Mouse (Mus musculus) limb, embryonic 15.5 days (tissue): Measurements from ENCODE around the gene BC030499. TPM values are rescaled to one million over a fixed set of nuclear protein-coding genes. Genes with fewer than 3 reads are reported as not detected.

Experiments
- ATAC-seq: fragments of 200-750 bp; cut with Nextera tagmentation; 2 replicates; pipeline ENCODE4 v1.8.0; 2017; ENCODE audit warnings: low read depth, moderate TSS enrichment; ENCODE audit not compliant: insufficient number of reproducible peaks, low FRiP score, low TSS enrichment
- H3K27ac ChIP-seq: fragments of 300-500 bp; sonication (generic); 2 replicates; pipeline ENCODE4 v1.5.1; 2015; ENCODE audit warnings: moderate library complexity, mild to moderate bottlenecking, inconsistent platforms
- H3K27me3 ChIP-seq: fragments of 300-500 bp; sonication (generic); 2 replicates; pipeline ENCODE4 v1.6.1; 2015; ENCODE audit warnings: inconsistent platforms
- H3K36me3 ChIP-seq: fragments of 300-500 bp; sonication (generic); 2 replicates; pipeline ENCODE4 v1.6.1; 2015; ENCODE audit warnings: inconsistent platforms
- H3K4me1 ChIP-seq: fragments of 300-500 bp; sonication (generic); 2 replicates; pipeline ENCODE4 v1.6.1; 2015; ENCODE audit warnings: inconsistent platforms
- H3K4me2 ChIP-seq: fragments of 300-500 bp; sonication (generic); 2 replicates; pipeline ENCODE4 v1.6.1; 2015; ENCODE audit warnings: mild to moderate bottlenecking, inconsistent platforms
- H3K4me3 ChIP-seq: fragments of 300-500 bp; sonication (generic); 2 replicates; pipeline ENCODE4 v1.5.1; 2015; ENCODE audit warnings: mild to moderate bottlenecking, inconsistent platforms
- H3K9ac ChIP-seq: fragments of 300-500 bp; sonication (generic); 2 replicates; pipeline ENCODE4 v1.6.1; 2015; ENCODE audit warnings: inconsistent platforms
- H3K9me3 ChIP-seq: fragments of 300-500 bp; sonication (generic); 2 replicates; pipeline ENCODE4 v1.6.1; 2016; ENCODE audit warnings: inconsistent platforms
- WGBS: fragments of 180-500 bp; shearing (Covaris S2); methylation state at CpG from one replicate; pipeline ENCODE4 v1.1.7; 2015; 5-methylcytosine and 5-hydroxymethylcytosine counted together
- polyA plus RNA-seq: library from polyadenylated mRNA; unstranded; fragments of >200 nt; fragmentation: Nextera tagmentation; extraction: Ambion mirVana; gene quantifications from 2 replicates; pipeline ENCODE4 v1.2.1, GENCODE M21; 2015

The BC030499 gene
- polyA plus RNA-seq, 1 experiment from 2014 or later: 0.09 TPM

DNA sequence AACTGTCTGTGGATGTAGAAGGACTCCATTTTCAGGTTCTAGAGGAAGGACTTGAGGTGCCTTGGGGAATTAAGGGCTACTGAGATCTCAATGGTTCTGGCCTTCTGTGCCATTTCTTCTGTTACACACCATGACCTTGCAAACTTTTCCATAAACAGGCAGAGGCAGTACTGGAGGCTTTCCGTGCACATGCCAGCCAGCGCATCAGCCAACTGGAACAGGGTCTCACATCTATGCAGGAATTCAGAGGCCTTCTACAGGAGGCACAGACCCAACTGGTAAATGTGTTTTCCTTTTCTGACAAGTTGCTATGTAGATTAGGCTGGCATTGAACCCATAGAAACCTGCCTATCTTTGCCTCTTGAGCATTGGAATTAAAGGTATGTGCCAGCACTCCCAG lies 23.0 kb downstream of the BC030499 start:
- Histone ChIP-seq H3K36me3 (peaks cover 82% of the 10 kb centered on the region), H3K27ac (no peak overlapping the region), H3K9ac (no peak overlapping the region), H3K9me3 (no peaks in the 10 kb centered on the region), H3K27me3 (no peaks in the 10 kb centered on the region), H3K4me3 (no peak overlapping the region), H3K4me2 (no peak overlapping the region), H3K4me1 (no peaks in the 10 kb centered on the region)
- 96% methylated on average over 2 of the region's 2 CpGs for WGBS
- ATAC-seq: no peak

DNA sequence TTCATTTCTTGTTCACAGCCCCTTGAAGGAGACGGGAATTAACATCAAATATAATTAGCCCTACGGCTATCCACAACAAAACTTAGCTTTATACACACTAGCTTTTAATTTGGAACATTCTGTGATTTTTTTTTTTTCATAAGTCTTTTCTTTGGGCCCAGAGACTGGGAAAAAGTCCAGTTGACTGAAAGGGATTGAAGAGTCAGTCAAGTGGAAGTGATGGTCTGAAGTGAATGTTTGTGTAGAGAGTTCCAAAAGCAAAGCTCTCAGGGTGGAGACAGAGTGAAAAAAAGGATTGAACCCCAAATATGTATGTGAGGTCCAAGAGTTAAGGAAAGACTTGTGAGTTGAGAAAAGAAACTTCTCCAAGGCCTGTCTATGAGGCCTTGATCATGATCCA lies 27.8 kb downstream of the BC030499 start:
- H3K4me2 ChIP-seq: no peak overlapping the region
- 83% methylated on average over 2 of the region's 2 CpGs for WGBS
- no peaks in the 10 kb centered on the region for H3K9me3 ChIP-seq

DNA sequence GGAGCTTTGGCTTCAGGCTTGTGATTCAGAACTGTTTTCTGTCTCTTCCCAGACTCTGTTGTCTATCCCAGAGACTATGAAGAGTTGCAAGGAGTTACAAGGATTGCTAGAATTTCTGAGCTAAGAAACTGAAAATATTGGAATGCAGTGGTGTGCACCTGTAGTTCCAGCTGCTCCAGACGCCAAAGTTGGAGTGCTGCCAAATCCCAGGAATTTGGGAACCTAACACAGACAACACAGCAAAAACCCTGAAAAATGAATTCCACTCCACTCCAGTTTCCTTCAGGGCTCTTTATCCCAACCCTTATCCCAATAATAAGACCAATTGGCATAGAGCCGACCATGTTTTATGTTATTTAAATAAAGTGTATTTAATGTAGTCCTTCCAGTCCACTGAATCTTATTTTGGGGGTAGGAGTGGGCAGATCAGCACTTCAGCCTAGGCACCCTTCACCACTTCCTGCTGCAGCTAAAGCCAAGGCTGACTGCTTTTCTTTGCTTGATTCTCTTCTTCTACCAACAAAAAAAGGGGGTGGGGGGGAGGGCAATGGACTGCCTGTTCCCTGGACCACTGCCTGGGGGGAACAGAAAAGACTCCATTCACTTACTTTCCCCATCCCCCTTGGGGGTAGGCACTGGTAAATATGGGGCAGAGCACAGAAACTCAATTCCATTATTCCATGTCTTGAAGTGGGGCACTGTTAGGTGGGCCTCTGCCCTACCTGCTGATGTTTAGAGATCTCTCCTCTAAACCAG lies 31.6 kb downstream of the BC030499 start:
- H3K9me3 ChIP-seq: no peaks in the 10 kb centered on the region
- WGBS: 31% methylated on average over 2 of the region's 2 CpGs

More for the DNA sequence above, 27.8 kb downstream of the BC030499 start:
- Histone ChIP-seq H3K4me3 (no peak overlapping the region), H3K27me3 (no peaks in the 10 kb centered on the region), H3K4me1 (peaks cover 19% of the 10 kb centered on the region), H3K27ac (no peak overlapping the region), H3K9ac (no peak overlapping the region), H3K36me3 (peaks cover 73% of the 10 kb centered on the region)
- ATAC-seq: no peak

DNA sequence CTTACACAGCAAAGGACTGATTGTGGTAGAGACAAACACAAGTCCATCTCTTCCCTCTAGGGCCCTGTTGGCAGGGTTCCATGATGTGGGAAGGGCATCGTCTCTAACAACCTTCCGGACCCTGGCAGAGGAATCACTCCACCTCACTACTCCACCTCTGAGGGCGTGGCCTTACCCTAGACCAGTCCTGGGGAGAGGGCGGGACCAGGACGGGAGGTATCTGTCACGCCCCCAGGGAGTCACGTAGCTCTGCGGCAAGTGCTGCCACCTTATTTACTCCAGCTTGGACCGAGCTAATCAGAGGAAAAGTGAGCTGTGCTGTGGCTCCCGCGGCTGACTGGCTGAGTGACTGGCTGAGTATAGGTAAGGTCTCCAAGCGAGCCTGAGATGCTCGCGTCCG lies 32.2 kb downstream of the BC030499 start, which contains the start of gene Aldoc:
Gene Aldoc (plus strand): TSS at position 109 of the 400 bp plus-strand sequence.
- Histone ChIP-seq H3K27me3 (no peaks in the 10 kb centered on the region), H3K27ac (peak within 1 kb of the TSS; percentile 54), H3K4me1 (peaks cover 20% of the 10 kb centered on the region), H3K4me3 (peak within 1 kb of the TSS; percentile 23), H3K4me2 (peak within 1 kb of the TSS; percentile 40), H3K9ac (no peak within 1 kb of the TSS), H3K36me3 (peaks cover 32% of the 10 kb centered on the region), H3K9me3 (no peaks in the 10 kb centered on the region)
- WGBS: 5% methylated on average over 15 of the region's 15 CpGs
- ATAC-seq: peak; percentile 75

More for the DNA sequence above, 31.6 kb downstream of the BC030499 start:
- Histone ChIP-seq H3K4me2 (peak overlapping the region; percentile 40), H3K4me3 (0 out of 2 replicates have a peak overlapping the region, but pooled peaks have one; percentile 23), H3K27ac (peak overlapping the region; percentile 54), H3K36me3 (peaks cover 38% of the 10 kb centered on the region), H3K4me1 (peaks cover 20% of the 10 kb centered on the region), H3K9ac (no peak overlapping the region), H3K27me3 (no peaks in the 10 kb centered on the region)
- no peak for ATAC-seq

DNA sequence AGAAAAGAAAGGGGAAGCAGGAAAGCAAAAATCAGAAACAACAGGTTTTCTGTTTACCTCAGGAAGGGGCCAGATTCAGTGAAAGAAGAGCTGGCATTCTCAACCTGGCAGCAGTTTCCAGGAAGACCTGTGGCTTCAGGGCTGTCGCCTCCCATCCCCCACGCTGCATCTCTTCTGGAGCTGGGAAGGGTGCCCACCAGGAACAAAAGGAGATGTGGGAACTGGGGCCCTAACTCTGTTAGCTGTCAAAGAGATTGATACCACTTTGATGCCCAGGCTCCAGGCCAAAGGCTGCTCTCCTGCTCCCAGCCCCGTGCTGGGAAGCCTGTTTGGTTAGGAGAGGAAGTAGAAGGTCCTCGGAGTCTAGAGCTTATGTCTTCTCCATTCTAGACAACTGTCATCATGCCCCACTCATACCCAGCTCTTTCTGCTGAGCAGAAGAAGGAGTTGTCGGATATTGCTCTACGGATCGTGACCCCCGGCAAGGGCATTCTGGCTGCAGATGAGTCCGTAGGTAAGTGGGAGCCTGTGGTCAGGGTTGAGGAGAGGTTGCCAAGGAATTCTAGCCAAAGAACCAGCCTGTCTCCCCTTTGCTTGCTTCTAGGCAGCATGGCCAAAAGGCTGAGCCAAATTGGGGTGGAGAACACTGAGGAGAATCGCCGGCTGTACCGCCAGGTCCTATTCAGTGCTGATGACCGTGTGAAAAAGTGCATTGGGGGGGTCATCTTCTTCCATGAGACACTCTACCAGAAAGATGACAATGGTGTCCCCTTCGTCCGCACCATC lies 33.6 kb downstream of the BC030499 start:
- no peaks in the 10 kb centered on the region for H3K27me3 ChIP-seq
- no peak overlapping the region for H3K4me2 ChIP-seq
- no peaks in the 10 kb centered on the region for H3K9me3 ChIP-seq
- no peak for ATAC-seq
- peaks cover 20% of the 10 kb centered on the region for H3K36me3 ChIP-seq
- H3K27ac ChIP-seq: no peak overlapping the region
- WGBS: 85% methylated on average over 15 of the region's 15 CpGs
- H3K9ac ChIP-seq: no peak overlapping the region
- H3K4me1 ChIP-seq: peaks cover 26% of the 10 kb centered on the region
- no peak overlapping the region for H3K4me3 ChIP-seq

DNA sequence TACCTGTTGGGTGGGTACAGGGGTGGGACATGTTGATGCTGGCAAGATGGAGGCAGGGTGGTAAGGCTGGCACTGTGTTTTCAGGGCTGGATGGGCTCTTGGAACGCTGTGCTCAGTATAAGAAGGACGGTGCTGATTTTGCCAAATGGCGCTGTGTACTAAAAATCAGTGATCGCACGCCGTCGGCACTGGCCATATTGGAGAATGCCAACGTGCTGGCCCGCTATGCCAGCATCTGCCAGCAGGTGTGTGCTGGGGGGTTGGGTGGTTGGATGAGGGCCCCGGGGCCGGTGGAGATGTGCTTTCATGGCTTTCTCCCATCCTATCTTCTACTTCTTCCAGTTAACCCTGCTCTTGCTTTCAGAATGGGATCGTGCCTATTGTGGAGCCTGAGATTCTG lies 34.3 kb downstream of the BC030499 start:
- no peak overlapping the region for H3K9ac ChIP-seq
- ATAC-seq: no peak
- peaks cover 28% of the 10 kb centered on the region for H3K4me1 ChIP-seq
- WGBS: 91% methylated on average over 12 of the region's 12 CpGs
- no peak overlapping the region for H3K27ac ChIP-seq
- H3K27me3 ChIP-seq: no peaks in the 10 kb centered on the region
- H3K4me3 ChIP-seq: no peak overlapping the region
- H3K4me2 ChIP-seq: no peak overlapping the region
- H3K9me3 ChIP-seq: no peaks in the 10 kb centered on the region
- peaks cover 16% of the 10 kb centered on the region for H3K36me3 ChIP-seq

DNA sequence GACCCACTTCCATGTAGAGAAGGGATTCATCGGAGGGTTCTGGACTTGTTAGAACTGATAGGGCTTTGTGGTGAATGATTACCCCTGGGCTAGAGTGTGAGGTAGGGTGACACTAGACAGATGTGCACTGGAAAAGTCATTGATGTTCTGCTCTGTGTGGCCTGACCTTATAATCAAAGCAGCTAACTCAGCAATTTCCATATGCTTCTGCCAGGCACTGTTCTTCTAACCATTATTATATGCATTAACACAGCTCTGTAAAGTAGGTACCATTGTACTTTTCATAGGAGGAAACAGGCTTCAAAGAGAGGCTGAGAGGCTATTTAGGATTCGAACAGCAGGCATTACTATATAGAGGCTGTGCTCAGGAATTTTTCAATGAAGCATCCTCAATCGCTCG lies 36.6 kb downstream of the BC030499 start:
- WGBS: 90% methylated on average over 4 of the region's 4 CpGs
- no peak overlapping the region for H3K4me3 ChIP-seq
- H3K9ac ChIP-seq: no peak overlapping the region
- H3K9me3 ChIP-seq: no peaks in the 10 kb centered on the region
- no peak overlapping the region for H3K4me2 ChIP-seq
- no peaks in the 10 kb centered on the region for H3K27me3 ChIP-seq
- H3K36me3 ChIP-seq: no peaks in the 10 kb centered on the region
- H3K4me1 ChIP-seq: peaks cover 21% of the 10 kb centered on the region
- no peak overlapping the region for H3K27ac ChIP-seq
- no peak for ATAC-seq

DNA sequence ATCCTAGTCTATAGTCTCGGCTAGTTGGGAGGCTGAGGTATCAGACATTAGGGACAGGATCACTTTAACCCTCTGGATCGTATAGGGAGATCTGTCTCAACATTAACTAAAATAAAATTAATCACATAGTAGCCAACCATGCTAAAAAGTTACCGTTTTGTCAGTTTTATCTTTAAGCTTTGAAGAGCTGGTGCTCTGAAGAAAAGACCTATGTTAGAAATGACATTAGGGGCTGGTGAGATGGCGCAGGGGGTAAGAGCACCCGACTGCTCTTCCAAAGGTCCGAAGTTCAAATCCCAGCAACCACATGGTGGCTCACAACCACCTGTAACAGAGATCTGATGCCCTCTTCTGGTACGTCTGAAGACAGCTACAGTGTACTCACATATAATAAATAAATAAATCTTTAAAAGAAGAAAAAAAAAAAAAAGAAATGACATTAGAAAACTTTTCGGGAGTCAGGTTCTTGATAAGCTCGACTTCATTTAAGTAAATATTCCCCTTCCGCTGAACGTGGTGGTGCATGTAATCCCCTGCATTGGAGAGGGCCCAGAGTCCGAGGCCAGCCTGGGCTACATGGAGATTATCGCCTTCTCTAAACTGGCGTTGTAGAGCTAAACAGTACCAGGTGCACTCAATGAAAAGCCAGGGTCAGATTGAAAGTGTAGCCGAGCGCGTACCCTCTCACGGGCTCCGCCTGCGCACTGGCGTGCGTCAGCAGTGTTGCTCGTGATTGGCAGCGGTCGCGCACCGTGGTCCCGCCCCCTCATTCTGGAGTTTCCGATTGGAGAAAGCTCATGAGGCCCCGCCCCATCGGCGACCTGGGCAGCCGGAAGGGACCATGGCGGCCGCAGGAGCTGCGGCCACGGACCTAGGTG lies 37.2 kb downstream of the BC030499 start, which contains the start of gene Pigs:
Gene Pigs (plus strand): TSS at position 782 of the 878 bp plus-strand sequence.
- peak; percentile 94 for ATAC-seq

DNA sequence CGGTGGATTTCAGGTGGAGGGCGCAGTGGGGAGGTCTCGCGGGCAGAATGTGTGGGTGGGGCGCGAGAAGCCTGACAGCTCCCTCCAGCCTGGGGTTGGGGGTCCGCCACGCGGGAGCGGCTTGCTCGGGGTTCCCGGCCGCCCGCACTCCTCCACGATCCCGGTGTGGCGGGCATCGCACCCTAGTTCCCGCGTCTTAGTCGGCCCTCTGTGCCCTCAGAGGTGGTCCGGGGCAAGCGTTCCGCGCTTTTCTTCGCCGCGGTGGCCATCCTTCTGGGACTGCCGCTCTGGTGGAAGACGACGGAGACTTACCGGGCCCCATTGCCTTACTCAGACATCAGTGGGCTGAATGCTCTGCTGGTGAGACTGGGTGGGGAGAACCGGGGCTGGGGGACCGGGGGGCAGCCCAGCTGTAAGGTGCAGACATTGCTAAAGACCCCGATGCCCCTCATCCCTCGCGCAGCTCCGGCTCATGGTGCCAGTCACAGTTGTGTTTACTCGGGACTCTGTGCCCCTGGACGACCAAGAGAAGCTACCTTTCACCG lies 37.9 kb downstream of the BC030499 start:
- peak; percentile 41 for ATAC-seq
- Histone ChIP-seq H3K27me3 (no peaks in the 10 kb centered on the region), H3K4me3 (peak overlapping the region; percentile 89), H3K27ac (0 out of 2 replicates have a peak overlapping the region, but pooled peaks have one; percentile 33), H3K9me3 (no peaks in the 10 kb centered on the region), H3K4me2 (peak overlapping the region; percentile 78), H3K36me3 (peaks cover 12% of the 10 kb centered on the region), H3K9ac (peak overlapping the region; percentile 77), H3K4me1 (peaks cover 8% of the 10 kb centered on the region; the same call in 1 of the 2 replicates)
- under 1% methylated on average over 39 of the region's 41 CpGs for WGBS

More for the DNA sequence above, 37.2 kb downstream of the BC030499 start, which contains the start of gene Pigs:
- Histone ChIP-seq H3K4me1 (peaks cover 15% of the 10 kb centered on the region), H3K9me3 (no peaks in the 10 kb centered on the region), H3K9ac (peak within 1 kb of the TSS; percentile 77), H3K36me3 (peaks cover 5% of the 10 kb centered on the region), H3K4me2 (peak within 1 kb of the TSS; percentile 78), H3K27me3 (no peaks in the 10 kb centered on the region), H3K4me3 (peak within 1 kb of the TSS; percentile 89), H3K27ac (peak within 1 kb of the TSS; percentile 75)
- 13% methylated on average over 37 of the region's 37 CpGs for WGBS

DNA sequence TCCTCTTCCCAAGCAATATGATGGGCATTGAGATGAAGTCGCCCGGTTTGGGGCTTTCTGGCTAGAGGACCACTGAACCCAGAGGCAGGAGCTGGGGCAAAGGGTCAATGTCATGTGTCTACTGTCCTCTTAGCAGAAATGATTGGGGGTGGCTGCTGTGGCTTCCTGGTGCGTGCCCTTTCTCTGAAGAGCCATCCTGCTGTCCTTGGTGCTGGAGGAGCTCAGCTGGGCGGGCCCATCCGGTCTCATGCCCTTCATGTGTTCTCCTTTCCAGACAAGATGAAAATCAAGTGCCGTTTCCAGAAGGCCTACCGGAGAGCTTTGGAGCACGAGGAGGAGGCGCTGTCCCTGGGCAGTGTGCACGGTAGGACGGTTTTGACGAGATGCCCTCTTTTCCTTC lies 42.0 kb downstream of the BC030499 start:
- peaks cover 8% of the 10 kb centered on the region; the same call in 1 of the 2 replicates for H3K4me1 ChIP-seq
- H3K9me3 ChIP-seq: no peaks in the 10 kb centered on the region
- no peak for ATAC-seq
- H3K27ac ChIP-seq: no peak overlapping the region
- H3K4me2 ChIP-seq: no peak overlapping the region
- 94% methylated on average over 12 of the region's 12 CpGs for WGBS
- H3K27me3 ChIP-seq: no peaks in the 10 kb centered on the region
- H3K9ac ChIP-seq: no peak overlapping the region
- H3K4me3 ChIP-seq: no peak overlapping the region
- peaks cover 45% of the 10 kb centered on the region for H3K36me3 ChIP-seq

DNA sequence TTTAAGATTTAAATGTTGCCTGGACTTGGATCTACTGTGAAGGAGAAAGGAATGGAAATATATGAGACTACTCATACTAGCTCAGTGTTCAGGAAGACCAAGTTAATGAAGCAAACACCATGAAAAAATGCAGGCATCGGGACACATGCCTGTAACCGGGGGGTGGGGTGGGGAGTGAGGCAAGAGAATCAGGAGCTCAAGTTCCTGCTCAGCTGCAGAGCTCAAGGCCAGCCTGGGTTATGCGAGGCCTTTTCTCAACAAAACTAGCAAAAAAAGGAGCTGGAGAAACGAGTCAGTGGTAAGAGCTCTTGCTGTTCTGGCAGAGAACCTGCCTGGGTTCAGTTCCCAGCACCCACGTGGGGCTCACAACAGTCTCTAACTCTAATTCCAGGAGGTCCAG lies 43.4 kb downstream of the BC030499 start:
- no peak for ATAC-seq

More for the DNA sequence above, 43.4 kb downstream of the BC030499 start:
- H3K27me3 ChIP-seq: no peaks in the 10 kb centered on the region
- H3K9ac ChIP-seq: no peak overlapping the region
- no peak overlapping the region for H3K4me2 ChIP-seq
- peaks cover 49% of the 10 kb centered on the region for H3K36me3 ChIP-seq
- no peaks in the 10 kb centered on the region for H3K9me3 ChIP-seq
- H3K27ac ChIP-seq: no peak overlapping the region
- WGBS: 87% methylated on average over 5 of the region's 5 CpGs
- no peak overlapping the region for H3K4me3 ChIP-seq
- H3K4me1 ChIP-seq: peaks cover 4% of the 10 kb centered on the region; the same call in 1 of the 2 replicates
